Mouse (Mus musculus) liver, embryonic 16.5 days (tissue): Measurements from ENCODE around the gene Olfr96. TPM values are rescaled to one million over a fixed set of nuclear protein-coding genes. Genes with fewer than 3 reads are reported as not detected.
A peak's percentile ranks its signal among the peaks of the same experiment; 100 is the strongest.

ENCODE experiments used
- ATAC-seq: fragments of 200-750 bp; cut with Nextera tagmentation; 2 replicates; pipeline ENCODE4 v1.8.0; 2017; ENCODE audit warnings: low read depth, mild to moderate bottlenecking, moderate number of reproducible peaks, moderate library complexity
- H3K27ac ChIP-seq: fragments of 300-500 bp; sonication (generic); 2 replicates; pipeline ENCODE4 v1.5.1; 2014; ENCODE audit warnings: mild to moderate bottlenecking, low read length
- H3K27me3 ChIP-seq: fragments of 300-500 bp; sonication (generic); 2 replicates; pipeline ENCODE4 v1.6.1; 2014; ENCODE audit warnings: low read depth, low read length, mixed read lengths; ENCODE audit not compliant: control insufficient read depth, insufficient read depth
- H3K36me3 ChIP-seq: fragments of 300-500 bp; sonication (generic); 2 replicates; pipeline ENCODE4 v1.6.1; 2014; ENCODE audit warnings: mild to moderate bottlenecking; ENCODE audit not compliant: control insufficient read depth, insufficient read depth
- H3K4me1 ChIP-seq: fragments of 300-500 bp; sonication (generic); 2 replicates; pipeline ENCODE4 v1.6.1; 2014; ENCODE audit warnings: low read depth, low read length, mixed read lengths; ENCODE audit not compliant: control insufficient read depth
- H3K4me2 ChIP-seq: fragments of 300-500 bp; sonication (generic); 2 replicates; pipeline ENCODE4 v1.6.1; 2014; ENCODE audit warnings: low read depth, low read length, mixed read lengths
- H3K4me3 ChIP-seq: fragments of 300-500 bp; sonication (generic); 2 replicates; pipeline ENCODE4 v1.5.1; 2014; ENCODE audit warnings: low read depth, mild to moderate bottlenecking, low read length
- H3K9ac ChIP-seq: fragments of 300-500 bp; sonication (generic); 2 replicates; pipeline ENCODE4 v1.6.1; 2014; ENCODE audit warnings: low read depth, low read length
- H3K9me3 ChIP-seq: fragments of 300-500 bp; sonication (generic); replicated peaks from 2 replicates; pipeline ENCODE4 v1.6.1; 2016; ENCODE audit warnings: low read length; ENCODE audit not compliant: control insufficient read depth
- WGBS: fragments of 180-500 bp; shearing (Covaris S2); extraction: QIAGEN DNeasy Blood & Tissue Kit; methylation state at CpG from one replicate; pipeline ENCODE4 v1.1.7; 2014; ENCODE audit not compliant: insufficient replicate concordance; 5-methylcytosine and 5-hydroxymethylcytosine counted together
- polyA plus RNA-seq: library from polyadenylated mRNA; unstranded; fragments of >200 nt; fragmentation: Nextera tagmentation; extraction: Ambion mirVana; gene quantifications from 2 replicates; pipeline ENCODE4 v1.2.1, GENCODE M21; 2015

The Olfr96 gene
- polyA plus RNA-seq, 1 experiment from 2014 or later: not detected

DNA sequence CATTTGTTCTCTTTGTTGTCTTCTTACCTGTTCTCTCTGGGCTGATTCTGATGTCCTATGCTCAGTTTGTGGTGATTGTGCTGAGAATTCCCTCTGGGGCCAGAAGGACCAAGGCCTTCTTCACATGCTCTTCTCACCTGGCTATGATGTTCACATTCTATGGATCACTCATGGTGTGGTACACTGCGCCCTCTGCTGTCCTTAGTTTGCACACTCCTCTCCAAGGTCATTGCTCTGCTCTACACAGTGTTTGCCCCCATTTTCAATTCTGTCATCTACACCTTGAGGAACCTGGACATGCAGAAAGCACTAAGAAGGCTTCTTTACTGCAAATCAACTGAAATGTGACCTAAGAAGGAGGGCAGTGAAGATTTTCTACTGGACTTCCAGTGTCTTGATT lies 30.6 kb downstream of the Olfr96 start:
- Histone ChIP-seq H3K4me1 (no peaks in the 10 kb centered on the region), H3K9ac (no peak overlapping the region), H3K4me3 (no peak overlapping the region), H3K27ac (no peak overlapping the region), H3K4me2 (no peak overlapping the region), H3K9me3 (no peaks in the 10 kb centered on the region), H3K27me3 (no peaks in the 10 kb centered on the region), H3K36me3 (no peaks in the 10 kb centered on the region)
- WGBS: 3% methylated on average over 1 of the region's 1 CpGs
- 0 out of 2 replicates have a peak, but pooled peaks have one; percentile 32 for ATAC-seq

DNA sequence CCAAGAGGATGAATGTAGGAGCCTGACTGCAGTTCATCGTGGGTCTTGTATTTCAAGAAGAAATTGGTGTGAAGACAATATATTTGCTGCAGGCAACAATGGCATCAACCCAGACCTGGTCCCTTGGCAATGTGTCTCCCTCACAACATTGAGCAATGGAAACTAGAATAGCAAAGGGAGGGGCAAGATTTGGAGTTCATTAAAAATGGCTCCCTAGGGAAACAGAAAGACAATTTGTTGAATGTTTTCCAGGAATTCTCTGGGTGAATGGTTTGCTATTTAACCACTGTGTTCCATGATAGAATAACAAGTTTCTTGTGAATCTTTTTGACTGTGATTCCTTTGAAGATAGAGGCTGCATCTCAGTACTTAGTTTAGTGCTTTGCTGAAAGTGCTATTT lies 43.7 kb downstream of the Olfr96 start, which contains the start of gene Olfr98:
Gene Olfr98, minus strand, starts transcription at position 124 of the 400 bp plus-strand sequence.
- ATAC-seq: no peak
- H3K4me3 ChIP-seq: no peak within 1 kb of the TSS
- H3K27me3 ChIP-seq: no peaks in the 10 kb centered on the region
- no peaks in the 10 kb centered on the region for H3K4me1 ChIP-seq
- H3K9me3 ChIP-seq: no peaks in the 10 kb centered on the region
- H3K27ac ChIP-seq: no peak within 1 kb of the TSS
- WGBS: 59% methylated on average over 1 of the region's 1 CpGs
- H3K9ac ChIP-seq: no peak within 1 kb of the TSS
- H3K4me2 ChIP-seq: no peak within 1 kb of the TSS
- H3K36me3 ChIP-seq: no peaks in the 10 kb centered on the region

DNA sequence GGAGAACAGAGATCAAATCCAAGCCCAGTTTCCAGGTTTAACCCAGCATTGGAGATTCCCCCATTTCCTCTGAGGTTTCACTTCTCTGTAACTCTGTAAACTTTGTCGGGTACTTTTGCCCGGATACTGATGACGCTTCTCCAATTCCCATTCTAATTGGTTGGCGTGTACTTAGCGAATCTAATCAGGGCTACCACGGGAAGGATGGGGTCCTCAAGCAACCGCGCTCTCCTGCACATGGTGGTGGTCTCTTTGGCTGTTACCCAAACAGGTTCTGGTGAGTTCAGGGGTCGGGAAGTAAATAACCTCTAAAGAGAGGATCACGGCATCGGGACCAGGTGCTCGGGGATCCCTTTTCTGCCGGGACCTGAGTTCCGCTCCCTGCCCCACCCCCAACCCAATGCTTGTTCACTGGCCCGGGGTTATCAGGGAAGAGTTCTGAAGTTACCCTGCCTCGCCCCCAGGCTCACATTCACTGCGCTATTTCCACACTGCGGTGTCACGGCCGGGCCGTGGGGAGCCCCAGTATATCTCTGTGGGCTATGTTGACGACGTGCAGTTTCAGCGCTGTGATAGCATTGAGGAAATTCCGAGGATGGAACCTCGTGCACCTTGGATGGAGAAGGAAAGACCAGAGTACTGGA lies 50.2 kb downstream of the Olfr96 start, which contains the start of gene H2-M3:
Gene H2-M3, plus strand, starts transcription at position 163 of the 644 bp plus-strand sequence.
- Histone ChIP-seq H3K4me2 (peak within 1 kb of the TSS; percentile 78), H3K4me3 (peak within 1 kb of the TSS; percentile 67), H3K4me1 (no peaks in the 10 kb centered on the region; the same call in 1 of the 2 replicates), H3K9me3 (no peaks in the 10 kb centered on the region), H3K27ac (no peak within 1 kb of the TSS), H3K27me3 (no peaks in the 10 kb centered on the region), H3K9ac (peak within 1 kb of the TSS; percentile 41), H3K36me3 (no peaks in the 10 kb centered on the region)
- ATAC-seq: peak; percentile 80
- WGBS: under 1% methylated on average over 26 of the region's 26 CpGs

DNA sequence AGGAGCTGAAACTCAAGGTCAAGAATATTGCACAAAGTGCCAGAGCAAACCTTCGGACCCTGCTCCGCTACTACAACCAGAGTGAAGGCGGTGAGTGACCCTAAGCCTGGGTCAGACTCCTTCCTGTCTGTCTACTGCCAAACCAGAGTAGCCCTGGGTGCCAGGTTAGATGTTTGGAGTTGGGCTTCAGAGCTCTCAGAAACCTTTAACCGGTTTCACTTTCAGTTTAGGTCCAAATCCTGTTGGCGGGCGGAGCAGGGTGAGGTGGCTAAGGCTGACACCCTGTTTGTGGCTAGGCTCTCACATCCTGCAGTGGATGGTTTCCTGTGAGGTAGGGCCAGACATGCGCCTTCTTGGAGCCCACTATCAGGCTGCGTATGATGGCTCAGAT lies 50.8 kb downstream of the Olfr96 start:
- 14% methylated on average over 8 of the region's 8 CpGs for WGBS
- H3K27ac ChIP-seq: no peak overlapping the region
- ATAC-seq: peak; percentile 54
- peak overlapping the region; percentile 78 for H3K4me2 ChIP-seq
- peak overlapping the region; percentile 41 for H3K9ac ChIP-seq
- no peaks in the 10 kb centered on the region for H3K9me3 ChIP-seq
- H3K36me3 ChIP-seq: no peaks in the 10 kb centered on the region
- peak overlapping the region; percentile 67 for H3K4me3 ChIP-seq
- no peaks in the 10 kb centered on the region; the same call in 1 of the 2 replicates for H3K4me1 ChIP-seq
- H3K27me3 ChIP-seq: no peaks in the 10 kb centered on the region

DNA sequence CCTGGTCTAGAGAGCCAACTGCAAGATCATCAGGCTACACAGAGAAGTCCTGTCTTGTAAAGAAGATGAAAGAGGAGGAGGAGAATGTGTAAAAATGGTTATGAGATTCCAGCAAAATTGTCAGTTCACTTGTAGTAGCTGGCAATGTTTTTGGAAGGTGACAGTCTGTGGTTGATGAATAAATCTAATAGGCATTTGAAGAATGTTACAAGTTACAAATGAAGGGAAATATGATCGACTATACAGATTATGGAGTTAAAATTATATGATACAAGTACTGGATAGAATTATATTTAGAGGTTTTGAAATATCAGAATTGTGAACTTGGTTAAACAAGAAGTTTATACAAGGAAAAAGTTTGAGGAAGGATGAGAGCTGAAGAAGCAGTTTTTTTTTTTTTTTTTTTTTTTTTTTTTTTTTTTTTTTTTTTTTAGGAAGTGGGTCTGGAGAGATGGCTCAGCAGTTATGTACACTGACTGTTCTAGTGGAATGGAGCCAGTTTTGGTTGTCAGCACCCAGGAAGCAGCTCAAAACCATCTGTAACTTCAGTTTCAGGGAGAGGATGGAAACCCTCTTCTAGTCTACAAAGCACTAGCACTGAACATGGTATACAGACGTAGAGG lies 55.8 kb downstream of the Olfr96 start:
- H3K27ac ChIP-seq: no peak overlapping the region
- H3K36me3 ChIP-seq: no peaks in the 10 kb centered on the region
- no peaks in the 10 kb centered on the region for H3K9me3 ChIP-seq
- no peak for ATAC-seq
- H3K27me3 ChIP-seq: no peaks in the 10 kb centered on the region
- WGBS: 48% methylated on average over 2 of the region's 2 CpGs
- H3K4me2 ChIP-seq: no peak overlapping the region
- no peak overlapping the region for H3K4me3 ChIP-seq
- no peak overlapping the region for H3K9ac ChIP-seq
- no peaks in the 10 kb centered on the region; the same call in 1 of the 2 replicates for H3K4me1 ChIP-seq

Other genes starting within 250 kb of the Olfr96 start
- gene 2410137M14Rik, start 238.9 kb upstream of the Olfr96 start, polyA plus RNA-seq: not detected in 2 replicates
- gene H2-M5, start 230.6 kb upstream of the Olfr96 start, polyA plus RNA-seq: not detected in 2 replicates
- gene Zfp57, start 219.0 kb upstream of the Olfr96 start, polyA plus RNA-seq: 2.9 and 3.4 TPM in 2 replicates
- not detected in 2 replicates for gene Mog, start 196.7 kb upstream of the Olfr96 start, polyA plus RNA-seq
- gene Gabbr1, start 174.2 kb upstream of the Olfr96 start, polyA plus RNA-seq: 0.46 and 1.0 TPM in 2 replicates
- gene Olfr90, start 131.6 kb upstream of the Olfr96 start, polyA plus RNA-seq: not detected in 2 replicates
- gene Olfr91, start 121.9 kb upstream of the Olfr96 start, polyA plus RNA-seq: not detected in 2 replicates
- gene Olfr92, start 100.1 kb upstream of the Olfr96 start, polyA plus RNA-seq: not detected in 2 replicates
- gene Olfr93, start 58.7 kb upstream of the Olfr96 start, polyA plus RNA-seq: not detected in 2 replicates
- not detected in 2 replicates for gene Ubd, start 26.3 kb upstream of the Olfr96 start, polyA plus RNA-seq
- gene Olfr94, start 19.2 kb upstream of the Olfr96 start, polyA plus RNA-seq: not detected in 2 replicates
- not detected in 2 replicates for gene Olfr95, start 7.0 kb upstream of the Olfr96 start, polyA plus RNA-seq
- not detected in 2 replicates for gene Olfr97, start 17.2 kb downstream of the Olfr96 start, polyA plus RNA-seq
- gene Olfr98, start 43.6 kb downstream of the Olfr96 start, polyA plus RNA-seq: not detected in 2 replicates
- gene H2-M3, start 50.1 kb downstream of the Olfr96 start, polyA plus RNA-seq: 2.2 and 2.6 TPM in 2 replicates
- not detected in 2 replicates for gene Olfr99, start 63.3 kb downstream of the Olfr96 start, polyA plus RNA-seq
- not detected in 2 replicates for gene Olfr101, start 84.2 kb downstream of the Olfr96 start, polyA plus RNA-seq
- gene Olfr102, start 96.9 kb downstream of the Olfr96 start, polyA plus RNA-seq: not detected in 2 replicates
- gene Olfr103, start 119.6 kb downstream of the Olfr96 start, polyA plus RNA-seq: not detected in 2 replicates
- gene Olfr104-ps, start 139.4 kb downstream of the Olfr96 start, polyA plus RNA-seq: not detected in 2 replicates
- gene Olfr105-ps, start 158.9 kb downstream of the Olfr96 start, polyA plus RNA-seq: not detected in 2 replicates
- not detected in 2 replicates for gene Olfr106-ps, start 170.2 kb downstream of the Olfr96 start, polyA plus RNA-seq
- gene Olfr107, start 179.1 kb downstream of the Olfr96 start, polyA plus RNA-seq: not detected in 2 replicates
- gene Olfr108, start 225.3 kb downstream of the Olfr96 start, polyA plus RNA-seq: not detected in 2 replicates
- not detected in 2 replicates for gene Olfr109, start 238.8 kb downstream of the Olfr96 start, polyA plus RNA-seq